Mouse (Mus musculus): ENCODE measurements around the gene Sult6b2.
A peak's percentile ranks its signal among the peaks of the same experiment; 100 is the strongest.

Gene Sult6b2

DNA sequence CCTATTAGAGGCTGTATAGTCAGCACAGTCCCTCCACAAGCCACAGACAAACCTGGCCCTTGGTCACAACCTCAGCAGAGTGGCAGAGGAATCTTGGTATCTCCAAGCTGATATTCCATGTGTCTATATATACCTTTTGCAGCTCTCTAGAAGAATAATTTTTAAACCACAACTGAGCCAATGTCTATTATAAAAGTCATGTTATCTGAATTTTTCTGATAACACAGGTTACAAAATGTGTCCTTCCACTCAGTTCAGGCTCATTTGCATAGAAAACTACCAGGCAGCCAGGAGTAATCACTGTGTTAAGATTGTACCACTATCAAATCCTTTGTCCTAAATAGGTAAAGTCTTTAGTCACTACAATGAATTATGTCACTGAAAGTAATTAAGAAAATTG, at the start of gene Sult6b2:
TSS of gene Sult6b2 (minus strand) at position 101 of the 400 bp plus-strand sequence.
- no peak for DNase-seq (ENCODE audit: low read depth, low spot score)

DNA sequence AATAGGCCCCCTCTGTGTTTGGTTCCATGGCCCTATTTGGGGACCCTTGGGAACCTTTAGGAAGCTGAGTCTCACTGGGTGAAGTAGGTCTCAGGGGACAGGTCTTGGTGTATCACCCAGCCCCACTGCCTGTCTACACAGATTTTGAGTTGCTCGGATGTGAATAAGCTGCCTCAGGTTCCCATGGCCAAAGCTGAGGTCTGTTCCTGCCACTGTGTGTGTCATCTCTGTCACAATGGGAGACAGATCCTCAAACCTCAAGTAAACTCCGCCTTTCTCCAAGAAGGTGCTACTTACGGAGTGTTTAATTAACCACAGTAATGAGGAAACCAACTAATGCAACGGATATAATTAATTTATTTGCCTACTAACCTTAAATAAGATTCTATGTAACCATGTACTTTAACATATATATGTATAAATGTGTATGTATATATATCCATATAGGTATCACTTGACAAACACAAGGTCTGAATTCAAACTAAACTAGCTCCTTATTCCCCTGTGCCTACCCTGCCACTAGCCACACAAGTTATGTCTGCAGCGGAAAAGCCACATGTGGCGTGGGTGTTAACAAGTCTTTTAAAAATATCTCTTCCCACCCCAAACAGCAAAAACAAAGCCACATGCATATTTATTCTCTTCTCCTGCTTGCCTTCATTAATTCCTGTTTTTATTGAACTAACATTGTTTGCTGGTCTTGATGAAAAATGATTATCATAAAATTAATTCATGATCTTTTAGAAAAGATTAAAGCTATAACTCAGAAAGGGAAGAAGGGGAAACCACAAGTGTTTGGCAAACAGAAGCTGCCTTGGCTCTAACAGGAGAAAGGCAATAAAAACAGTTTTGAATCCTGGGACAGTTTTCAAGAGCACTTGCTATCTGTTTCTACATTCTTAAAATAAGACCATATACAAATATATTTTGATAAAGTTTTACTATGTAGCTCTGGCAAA, 48.4 kb upstream of the Sult6b2 start:
- DNase-seq (ENCODE audit: low read depth, low spot score): no peak

DNA sequence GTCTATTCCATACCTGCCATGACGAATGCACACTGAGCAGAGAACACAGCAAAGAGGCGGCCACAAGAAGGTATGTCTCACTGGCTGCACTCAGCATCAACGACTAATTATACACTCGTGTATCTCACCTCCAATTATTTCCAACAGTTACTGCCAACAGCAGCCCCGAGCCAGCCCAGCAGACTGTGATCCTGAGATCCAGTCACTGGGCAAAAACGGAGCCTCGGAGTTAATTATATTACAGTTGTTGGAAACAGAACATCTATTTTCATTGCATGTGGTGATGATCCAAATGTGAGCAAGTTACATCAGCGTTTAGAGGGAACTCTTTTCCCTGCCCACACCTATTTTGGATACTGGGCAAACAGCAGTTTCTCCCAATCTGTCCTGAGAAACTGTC, 46.1 kb upstream of the Sult6b2 start:
- DNase-seq (ENCODE audit: low read depth, low spot score): no peak

DNA sequence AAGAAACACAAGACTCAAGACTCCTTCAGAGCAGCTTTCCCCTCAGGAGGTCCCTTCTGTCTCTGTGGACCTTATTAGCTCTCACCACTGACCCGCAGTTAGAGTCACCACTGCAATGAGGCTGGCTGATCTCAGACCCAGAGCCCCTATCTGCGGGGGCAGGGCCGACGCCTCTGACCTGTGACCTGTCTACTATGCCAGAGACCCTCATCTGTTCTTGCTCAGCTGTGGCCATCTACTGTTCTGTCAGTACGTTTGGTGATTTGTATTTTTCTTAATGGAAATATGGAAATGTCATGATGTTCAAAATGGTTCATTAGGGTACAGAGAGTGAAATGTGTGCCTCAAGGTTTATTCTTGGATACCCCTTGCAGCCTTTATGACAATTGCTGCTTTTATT, 45.0 kb upstream of the Sult6b2 start:
- no peak for DNase-seq (ENCODE audit: low read depth, low spot score)

DNA sequence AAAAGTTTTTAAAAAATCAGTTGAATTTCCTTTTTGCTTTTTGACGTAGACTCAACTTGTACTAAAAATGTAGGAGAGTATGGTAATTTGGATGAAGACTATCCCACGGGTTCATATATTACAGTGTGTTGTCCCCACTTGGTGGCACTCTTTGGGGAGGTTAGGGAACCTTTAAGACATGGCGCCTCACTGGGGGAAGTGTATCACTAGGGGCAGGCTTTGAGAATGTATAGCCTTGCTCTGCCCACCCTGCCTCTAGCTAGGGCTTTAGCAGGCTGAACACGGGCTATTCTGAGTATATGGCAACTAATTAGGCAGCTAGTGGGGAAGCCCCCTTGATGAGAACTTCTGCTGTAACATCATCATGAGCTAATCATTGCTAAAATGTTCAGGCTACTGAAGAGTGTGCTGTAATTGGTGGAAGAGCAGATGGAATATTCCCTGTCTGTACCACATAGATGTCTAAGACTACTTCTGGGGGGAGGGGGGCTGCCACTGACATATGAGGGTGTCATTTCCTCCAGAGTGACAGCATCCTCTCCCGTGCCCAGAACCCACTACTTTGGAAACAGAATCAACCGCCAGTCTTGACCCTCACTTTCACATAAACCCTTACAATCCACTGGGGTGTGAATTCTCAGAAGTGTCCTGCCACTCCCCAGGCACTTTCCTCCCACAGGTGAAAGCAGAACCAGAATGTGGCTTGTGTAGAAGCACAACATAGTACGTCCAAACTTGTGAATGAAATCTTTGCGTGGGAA, 43.8 kb upstream of the Sult6b2 start:
- DNase-seq (ENCODE audit: low read depth, low spot score): no peak

DNA sequence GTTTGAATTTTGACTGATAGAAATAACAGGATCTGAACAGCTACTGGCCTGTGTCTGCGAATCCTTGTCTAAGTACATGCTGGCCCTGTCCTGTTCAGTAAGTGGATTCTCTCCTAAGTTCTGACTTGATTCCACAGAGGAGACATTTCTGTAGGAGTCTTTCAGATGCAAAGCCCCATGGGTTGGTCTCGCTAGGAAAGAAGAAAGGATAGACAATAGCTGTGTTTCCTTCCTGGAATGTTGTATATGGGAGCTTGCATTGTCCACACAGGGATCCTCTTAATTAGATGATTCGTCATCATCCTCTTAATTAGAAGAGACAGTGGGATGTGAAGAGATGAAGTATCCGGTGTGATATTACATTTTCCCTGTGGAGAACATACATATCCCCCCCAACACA, 42.6 kb upstream of the Sult6b2 start:
- no peak for DNase-seq (ENCODE audit: low read depth, low spot score)

DNA sequence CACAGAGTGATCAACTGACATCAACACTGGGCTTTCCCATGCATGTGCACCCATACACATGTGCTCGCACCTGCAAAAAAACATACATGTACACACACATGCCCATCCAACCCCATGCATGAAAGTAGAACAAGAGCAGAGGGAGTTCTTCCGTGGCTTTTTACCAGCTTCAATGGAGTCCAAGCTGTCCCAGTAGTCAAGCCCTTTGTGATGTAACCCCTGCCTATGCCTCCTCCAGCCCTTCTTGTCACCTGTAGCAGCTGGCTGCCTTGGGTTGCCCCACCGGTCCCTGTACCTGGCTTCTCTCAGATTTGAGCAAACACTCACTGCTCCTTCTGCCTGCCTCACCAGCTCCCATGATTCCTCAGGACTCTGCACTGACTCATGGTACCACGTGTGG, 40.8 kb upstream of the Sult6b2 start:
- DNase-seq (ENCODE audit: low read depth, low spot score): no peak

DNA sequence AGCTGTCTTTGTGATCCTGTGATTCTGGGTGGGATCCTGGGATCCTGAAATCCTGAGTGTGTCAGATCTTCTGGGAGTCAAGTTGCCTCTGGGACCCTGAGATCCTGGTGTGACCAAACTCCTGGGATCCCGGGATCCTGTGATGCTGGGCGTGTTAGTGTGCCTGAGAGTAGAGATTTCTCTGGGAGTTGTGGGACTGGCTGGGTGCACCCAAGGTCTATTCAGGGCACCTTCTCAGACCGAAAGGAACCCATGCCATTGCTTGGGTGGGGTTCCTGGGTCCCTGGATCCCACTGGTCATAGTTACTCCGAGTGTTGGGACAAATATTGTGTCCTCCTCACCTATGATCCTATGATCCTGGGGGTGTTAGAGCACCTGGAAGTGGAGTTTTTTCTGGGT, 39.8 kb upstream of the Sult6b2 start:
- DNase-seq (ENCODE audit: low read depth, low spot score): no peak

DNA sequence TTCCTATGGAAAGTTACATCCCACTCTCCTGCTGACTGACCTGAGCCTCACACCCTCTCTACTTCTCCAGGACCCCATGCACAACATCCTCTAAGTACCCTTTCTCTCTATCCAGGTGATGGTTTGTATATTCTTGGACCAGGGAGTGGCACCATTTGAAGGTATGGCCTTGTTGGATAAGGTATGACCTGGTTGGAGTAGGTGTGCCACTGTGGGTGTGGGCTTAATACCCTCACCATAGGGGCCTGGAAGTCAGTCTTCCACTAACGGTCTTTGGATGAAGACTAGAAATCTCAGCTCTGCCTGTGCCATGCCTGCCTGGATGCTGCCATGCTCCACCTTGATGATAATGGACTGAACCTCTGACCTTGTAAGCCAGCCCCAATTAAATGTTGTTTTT, 34.2 kb upstream of the Sult6b2 start:
- DNase-seq (ENCODE audit: low read depth, low spot score): no peak

DNA sequence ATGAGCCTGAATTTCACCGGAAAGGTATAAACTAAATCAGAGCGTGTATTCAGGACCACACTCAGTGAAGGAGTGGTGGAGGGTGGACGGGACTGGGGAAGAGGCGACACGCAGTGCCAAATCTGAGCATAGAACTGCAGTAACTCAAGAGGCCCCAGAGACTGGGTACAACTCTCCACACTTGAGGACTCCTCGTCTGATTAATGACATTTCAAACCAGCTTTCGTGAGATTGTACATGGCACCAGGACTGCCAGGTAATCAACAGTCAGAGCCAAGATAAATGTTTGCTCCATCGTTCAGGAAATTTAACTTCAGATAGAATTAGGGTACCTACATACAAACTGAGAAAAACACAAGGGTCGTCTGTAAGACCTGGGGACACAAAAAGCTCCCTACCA, 33.0 kb upstream of the Sult6b2 start:
- no peak for DNase-seq (ENCODE audit: low read depth, low spot score)

DNA sequence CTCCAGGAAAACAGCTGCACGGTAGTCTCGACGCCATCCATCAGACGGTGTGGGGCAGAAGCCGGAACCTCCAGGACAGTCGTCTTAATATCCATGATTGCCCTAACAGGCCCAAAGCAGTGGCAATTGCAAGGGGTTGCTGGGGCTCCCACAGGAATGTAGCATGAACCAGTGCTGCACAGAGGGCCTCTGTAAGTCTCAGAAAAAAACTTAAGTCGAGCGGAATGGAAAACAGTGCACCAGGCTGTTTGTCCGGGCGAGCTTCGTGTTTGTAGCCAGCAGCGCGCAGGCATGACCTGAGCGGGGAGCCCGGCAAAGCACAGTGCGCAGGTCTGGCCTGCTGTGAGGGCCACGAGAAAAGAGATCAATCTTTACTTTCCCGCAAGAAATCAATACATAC, 31.4 kb upstream of the Sult6b2 start:
- DNase-seq (ENCODE audit: low read depth, low spot score): no peak

DNA sequence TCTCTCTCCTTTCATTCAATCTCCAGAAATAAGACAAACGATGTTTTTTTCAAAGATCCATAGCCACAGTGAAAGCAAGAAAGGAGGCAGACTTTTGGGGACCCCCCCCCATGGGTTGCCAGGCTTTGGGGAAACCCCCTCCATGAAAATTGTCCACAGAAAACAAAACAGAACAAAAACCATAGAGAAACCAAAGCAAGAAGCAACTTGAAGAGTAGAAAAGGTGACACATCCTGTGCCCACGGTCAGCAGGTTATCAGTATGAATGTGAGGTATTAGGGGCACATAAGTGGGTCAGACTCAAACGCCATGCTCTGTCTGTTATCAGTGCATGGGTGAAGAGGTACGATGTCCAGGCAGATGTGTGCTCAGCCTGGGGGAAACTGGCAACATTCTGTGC, 30.6 kb upstream of the Sult6b2 start:
- no peak for DNase-seq (ENCODE audit: low read depth, low spot score)

DNA sequence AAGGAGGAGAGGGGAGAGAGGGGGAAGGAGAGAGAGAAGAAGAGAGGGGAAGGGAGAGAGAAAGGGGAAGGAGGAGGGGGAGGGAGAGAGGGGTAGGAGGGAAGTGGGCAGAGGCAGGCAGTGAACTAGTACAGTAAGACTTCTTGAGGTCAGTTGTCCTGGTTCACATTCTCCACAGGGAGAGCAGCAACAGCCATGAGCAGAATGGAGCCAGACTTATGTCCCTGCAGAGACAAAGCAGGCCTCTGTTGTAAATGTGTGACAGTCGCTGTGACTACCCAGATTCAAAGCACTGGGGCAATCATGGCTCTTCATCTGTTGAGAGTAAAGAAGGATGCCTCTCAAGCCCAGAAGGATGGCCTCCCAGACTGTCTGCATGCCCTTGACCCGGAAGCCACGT, 27.4 kb upstream of the Sult6b2 start:
- DNase-seq (ENCODE audit: low read depth, low spot score): no peak

DNA sequence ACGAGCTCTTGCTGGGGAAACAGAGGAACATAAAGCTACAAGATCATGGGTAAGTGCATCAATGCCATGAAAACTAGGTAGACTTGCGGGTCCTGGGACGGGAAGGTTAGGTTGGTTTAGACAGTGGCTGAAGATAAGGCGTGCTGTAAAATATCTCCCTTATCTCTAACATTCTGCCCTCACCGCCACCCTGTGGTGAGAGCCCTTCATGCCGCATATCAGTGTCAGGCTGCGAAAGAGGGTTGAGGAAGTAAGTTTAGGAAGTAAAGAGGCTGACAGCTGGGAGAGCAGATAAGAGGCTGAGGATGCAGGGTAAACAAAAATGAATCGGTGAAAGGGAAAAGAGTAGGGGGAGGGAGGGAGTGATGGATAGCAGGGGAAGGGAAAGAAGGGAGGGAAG, 26.9 kb upstream of the Sult6b2 start:
- DNase-seq (ENCODE audit: low read depth, low spot score): peak; percentile 50

DNA sequence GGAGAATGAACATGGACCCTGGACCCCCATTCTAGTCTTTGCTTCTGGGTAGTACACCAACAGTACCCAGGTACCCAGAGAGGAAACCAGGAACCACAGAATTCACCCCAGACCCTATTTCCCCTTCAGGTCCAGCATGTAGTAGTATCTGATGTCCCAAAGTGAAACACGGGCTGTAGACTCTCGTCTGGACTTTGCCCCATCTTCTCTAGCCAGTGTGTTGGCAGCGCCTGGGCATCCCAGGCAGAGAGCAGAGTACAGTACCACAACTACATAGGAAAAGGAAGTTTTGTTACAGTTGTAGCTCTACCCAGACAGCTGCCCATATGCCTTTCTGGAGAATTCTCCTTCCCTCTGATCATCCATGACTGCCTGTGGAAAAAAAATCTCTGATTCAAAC, 25.9 kb upstream of the Sult6b2 start:
- no peak for DNase-seq (ENCODE audit: low read depth, low spot score)

DNA sequence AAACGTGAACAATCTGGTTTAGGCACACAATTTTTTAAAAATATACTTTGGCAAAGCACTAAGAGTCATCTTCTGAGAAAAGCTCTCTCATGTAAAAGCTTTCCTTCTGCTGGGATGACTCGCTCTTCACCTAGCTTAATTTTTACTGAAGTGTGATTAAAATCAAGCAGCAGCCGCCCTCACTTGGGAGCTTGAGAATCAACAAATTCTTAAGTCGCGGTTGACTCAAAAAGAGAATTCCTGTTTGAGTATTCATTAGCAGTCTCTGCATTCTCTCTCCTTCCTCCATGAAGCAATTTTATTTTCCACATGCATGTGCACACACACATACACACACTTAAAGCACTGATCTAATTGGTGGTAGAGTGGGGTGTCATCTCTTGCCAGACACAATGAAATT, 21.1 kb upstream of the Sult6b2 start:
- no peak for DNase-seq (ENCODE audit: low read depth, low spot score)

DNA sequence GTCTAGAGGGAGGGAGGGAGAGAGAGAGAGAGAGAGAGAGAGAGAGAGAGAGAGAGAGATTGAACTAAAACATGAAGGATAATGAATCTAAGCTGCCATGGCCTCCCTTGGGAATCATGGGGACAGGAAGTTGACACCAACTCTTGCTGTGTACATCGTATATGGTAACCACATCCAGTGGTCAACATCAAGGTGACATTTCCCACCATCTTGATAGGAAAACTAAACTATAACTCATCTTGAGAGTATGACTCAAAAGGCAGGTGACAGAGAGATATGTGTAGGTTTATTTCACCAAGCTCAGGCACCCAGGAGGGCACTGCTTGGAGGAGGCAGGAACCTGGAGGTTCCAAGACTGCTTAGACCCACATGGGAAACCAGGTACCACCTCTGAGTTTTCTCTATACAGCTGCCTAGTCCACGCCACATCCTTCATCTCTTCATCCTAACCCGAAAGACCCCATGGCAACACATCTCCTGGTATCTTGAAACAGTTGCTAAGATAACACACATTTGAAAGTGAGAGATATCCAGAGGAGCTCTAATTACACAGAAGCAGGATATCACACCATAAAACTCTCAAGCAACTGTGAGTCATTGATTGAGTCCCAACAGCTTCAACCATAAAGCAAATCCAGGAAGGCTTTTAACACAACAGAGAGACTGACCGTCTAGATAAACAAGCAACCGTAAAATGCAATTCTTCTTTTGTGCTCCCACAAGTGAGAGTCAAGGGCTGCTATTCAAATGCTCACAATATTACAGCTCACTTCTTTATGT, 18.9 kb upstream of the Sult6b2 start:
- DNase-seq (ENCODE audit: low read depth, low spot score): peak; percentile 54

DNA sequence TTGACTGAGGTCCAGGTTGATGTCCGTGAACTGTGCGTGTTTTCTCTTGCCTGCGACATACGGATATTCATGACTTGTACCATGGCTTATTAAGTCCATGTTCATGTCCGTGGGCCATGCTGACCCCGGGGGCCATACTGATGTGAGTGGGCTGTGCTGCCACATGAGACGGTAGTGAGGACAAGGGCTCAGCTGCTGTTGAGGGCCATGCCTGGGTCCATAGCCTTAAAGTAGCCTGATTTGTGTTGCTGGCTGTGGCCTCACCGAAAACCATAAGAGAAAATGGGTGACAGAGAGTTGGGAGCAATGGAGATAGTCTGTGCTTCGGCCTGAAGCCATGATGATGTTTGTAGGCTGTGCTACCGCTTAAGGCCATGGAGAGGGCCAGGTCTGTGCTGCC, 14.0 kb upstream of the Sult6b2 start:
- DNase-seq (ENCODE audit: low read depth, low spot score): no peak

DNA sequence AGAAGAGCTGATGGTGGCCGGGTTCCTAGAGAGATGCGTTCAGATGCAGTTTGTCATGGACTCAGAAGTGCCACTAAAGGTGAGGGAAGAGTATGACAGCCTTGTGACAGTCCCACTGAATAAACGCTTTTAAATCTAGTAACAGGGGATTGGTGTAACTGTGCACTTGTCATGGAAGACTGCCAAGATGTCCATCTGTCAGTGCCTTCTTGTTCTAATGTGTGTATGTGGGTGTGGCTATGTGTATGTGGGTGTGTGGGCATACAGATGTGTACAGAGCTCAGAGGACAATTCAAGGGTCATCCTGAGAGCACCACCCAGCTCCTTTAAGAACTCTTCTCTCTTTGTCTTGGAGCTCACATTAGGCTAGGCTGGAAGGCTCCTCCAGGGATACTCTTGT, 11.2 kb upstream of the Sult6b2 start:
- no peak for DNase-seq (ENCODE audit: low read depth, low spot score)

DNA sequence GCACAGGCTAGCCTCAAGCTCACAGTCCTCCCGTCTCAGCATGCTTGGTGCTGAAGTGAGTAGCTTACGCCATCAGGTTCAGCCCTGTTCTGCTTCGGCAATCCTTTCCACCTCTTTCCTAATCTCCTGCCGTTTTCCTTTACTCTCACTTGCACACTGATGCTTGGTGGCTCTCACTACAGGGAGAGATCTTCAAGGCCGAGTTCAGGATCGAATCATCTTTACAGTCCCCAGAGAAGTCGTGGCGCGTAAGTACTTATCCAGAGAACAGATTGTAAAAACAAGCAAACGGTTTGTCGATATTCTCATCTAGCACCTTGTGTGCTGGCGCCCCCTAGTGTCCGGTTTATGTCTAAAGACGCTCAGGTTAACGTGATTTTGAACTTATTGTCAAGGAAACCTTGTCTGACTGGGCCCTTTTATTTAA, 10.2 kb upstream of the Sult6b2 start:
- DNase-seq (ENCODE audit: low read depth, low spot score): peak; percentile 84

DNA sequence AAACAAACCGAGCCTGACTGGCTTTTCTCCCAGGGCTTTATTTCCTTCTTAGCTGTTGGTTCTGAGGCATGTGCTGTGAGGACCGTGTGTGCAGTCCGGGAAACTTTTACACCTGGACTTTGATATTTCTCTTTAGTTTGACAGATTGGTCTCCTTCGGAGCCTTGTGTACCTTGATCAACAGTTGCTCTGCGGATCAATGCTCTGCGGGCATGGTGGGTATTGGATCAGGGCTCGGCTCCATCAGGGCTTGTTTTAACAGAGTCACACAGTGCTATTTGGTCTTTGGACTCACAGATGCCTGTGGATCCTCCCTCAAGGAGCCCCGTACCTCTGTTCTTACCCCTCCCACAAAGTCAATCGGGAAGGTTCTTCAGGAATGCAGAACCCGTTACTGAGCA, 9.7 kb upstream of the Sult6b2 start:
- no peak for DNase-seq (ENCODE audit: low read depth, low spot score)

DNA sequence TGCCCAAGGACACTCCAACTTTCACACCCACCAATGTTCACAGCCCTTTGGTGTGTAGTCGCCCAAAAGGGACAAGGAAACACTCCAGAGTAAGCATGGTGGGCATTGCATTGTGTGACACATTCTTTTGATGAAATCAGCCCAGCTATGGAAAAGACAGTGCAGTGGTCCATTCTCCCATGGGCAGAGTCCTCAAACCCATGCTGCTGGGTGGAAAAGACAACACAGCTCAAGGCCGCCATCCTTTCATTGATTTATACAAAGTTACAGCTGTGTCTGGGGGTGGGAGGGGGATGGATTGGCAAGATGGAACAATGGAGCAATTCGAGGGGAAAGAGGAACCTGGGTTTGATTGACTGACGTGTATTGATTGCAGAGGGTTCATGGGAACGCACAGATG, 8.7 kb upstream of the Sult6b2 start:
- DNase-seq (ENCODE audit: low read depth, low spot score): no peak

Data from CD4-positive helper T cell, adult 2 months (primary cell).